Mouse (Mus musculus): ENCODE measurements around the gene Olfr690.

- no peak for TF ChIP-seq GATA1 (IDR thresholded peaks at IDR 0.05; ENCODE audit: borderline replicate concordance, low read length)
- TF ChIP-seq FLI1 (IDR thresholded peaks at IDR 0.05; ENCODE audit: low read length): no peak
These were observed 8.8 kb upstream of the Olfr690 start for GRCm38 (mm10) chr7:105342752-105343151.
